Mouse (Mus musculus) myocyte (in vitro differentiated cells): Measurements from ENCODE around the gene Gm42715. TPM values are rescaled to one million over a fixed set of nuclear protein-coding genes. Genes with fewer than 3 reads are reported as not detected.
A peak's percentile ranks its signal among the peaks of the same experiment; 100 is the strongest.

Experiments used
- H3K27me3 ChIP-seq: one replicate; pipeline ENCODE4 v1.6.1; 2011; ENCODE audit not compliant: control insufficient read depth, insufficient read depth, insufficient read length
- H3K36me3 ChIP-seq: one replicate; pipeline ENCODE4 v1.6.1; 2011; ENCODE audit not compliant: control insufficient read depth, insufficient read depth
- H3K4me2 ChIP-seq: one replicate; pipeline ENCODE4 v1.6.1; 2011; ENCODE audit warnings: low read depth, control low read depth
- H3K4me3 ChIP-seq: one replicate; pipeline ENCODE4 v1.5.1; 2011; ENCODE audit warnings: mild to moderate bottlenecking, control low read depth, moderate library complexity
- H3K79me2 ChIP-seq: one replicate; pipeline ENCODE4 v1.6.1; 2011; ENCODE audit not compliant: control insufficient read depth, insufficient read depth
- H3ac ChIP-seq: one replicate; pipeline ENCODE4 v1.6.1; 2011; ENCODE audit not compliant: control insufficient read depth, insufficient read length
- CEBPB ChIP-seq: IDR thresholded peaks from 2 replicates; pipeline ENCODE4 v1.6.1; 2011; ENCODE audit warnings: mild to moderate bottlenecking, moderate library complexity; ENCODE audit not compliant: poor library complexity, insufficient read depth, severe bottlenecking
- E2F4 ChIP-seq: IDR thresholded peaks from one replicate; pipeline ENCODE4 v1.6.1; 2011; ENCODE audit warnings: mild to moderate bottlenecking, control low read depth, moderate library complexity; ENCODE audit not compliant: insufficient read depth
- MAX ChIP-seq: IDR thresholded peaks from one replicate; pipeline ENCODE4 v1.6.1; 2011; ENCODE audit warnings: low read depth, mild to moderate bottlenecking, control low read depth
- MYOD1 ChIP-seq, 3 experiments: IDR thresholded peaks; one replicate each; pipeline ENCODE4 v1.6.1; 2011; ENCODE audit warnings: control low read depth in 2 of 3, low read depth in 2 of 3, mild to moderate bottlenecking in 2 of 3, moderate library complexity in 1 of 3; ENCODE audit not compliant: insufficient read length in 2 of 3, control insufficient read depth in 1 of 3
- MYOG ChIP-seq, 3 experiments: IDR thresholded peaks; one replicate each; pipeline ENCODE4 v1.6.1; 2011; ENCODE audit warnings: control low read depth in 2 of 3, low read depth in 2 of 3, mild to moderate bottlenecking in 2 of 3; ENCODE audit not compliant: insufficient read length in 2 of 3, control insufficient read depth in 1 of 3, insufficient read depth in 1 of 3
- POLR2A ChIP-seq: IDR thresholded peaks from one replicate; pipeline ENCODE4 v1.6.1; 2011; ENCODE audit warnings: low read depth, mild to moderate bottlenecking, control low read depth, moderate library complexity; ENCODE audit not compliant: insufficient read length
- POLR2AphosphoS2 ChIP-seq: IDR thresholded peaks from one replicate; pipeline ENCODE4 v1.6.1; 2011; ENCODE audit warnings: low read depth, control low read depth; ENCODE audit not compliant: insufficient read length
- REST ChIP-seq: IDR thresholded peaks from one replicate; pipeline ENCODE4 v1.6.1; 2011; ENCODE audit warnings: mild to moderate bottlenecking, control low read depth, moderate library complexity; ENCODE audit not compliant: insufficient read depth, insufficient read length
- SRF ChIP-seq: IDR thresholded peaks from one replicate; pipeline ENCODE4 v1.6.1; 2011; ENCODE audit warnings: low read depth; ENCODE audit not compliant: control insufficient read depth, insufficient read length
- TCF12 ChIP-seq: IDR thresholded peaks from one replicate; pipeline ENCODE4 v1.6.1; 2011; ENCODE audit warnings: mild to moderate bottlenecking, control low read depth; ENCODE audit not compliant: poor library complexity, insufficient read depth, severe bottlenecking
- TCF3 ChIP-seq: IDR thresholded peaks from one replicate; pipeline ENCODE4 v1.6.1; 2011; ENCODE audit warnings: low read depth, control low read depth; ENCODE audit not compliant: insufficient read length
- USF1 ChIP-seq: IDR thresholded peaks from one replicate; pipeline ENCODE4 v1.6.1; 2011; ENCODE audit warnings: low read depth, mild to moderate bottlenecking, control low read depth, moderate library complexity
- polyA plus RNA-seq: library from polyadenylated mRNA; unstranded; fragments of >200 nt; fragmentation: generic; extraction: Trizol; gene quantifications from one replicate; pipeline ENCODE4 v1.2.1, GENCODE M21; 2012; ENCODE audit warnings: missing spikeins

Gene Gm42715
- polyA plus RNA-seq, 1 experiment: 6.8 TPM

DNA sequence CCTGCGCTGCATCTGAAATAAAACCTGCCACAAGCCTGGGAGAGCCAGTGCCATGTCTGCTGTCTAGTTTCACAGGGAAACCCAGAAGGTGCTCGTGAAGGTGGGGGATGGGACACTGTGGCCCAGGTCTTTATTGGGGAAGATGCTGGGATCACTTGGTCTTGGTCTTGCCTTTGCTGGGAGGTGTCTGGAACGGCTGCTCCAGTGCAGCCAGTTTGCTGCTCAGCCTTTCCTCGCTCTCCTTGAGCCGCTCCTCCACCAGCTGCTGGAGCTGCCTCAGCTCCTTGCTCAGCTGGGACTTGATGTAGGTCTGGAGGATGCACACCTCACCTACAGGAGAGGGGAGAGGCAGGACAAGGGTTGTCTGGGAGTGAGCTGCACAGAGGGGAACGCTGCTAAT is 63.9 kb downstream of the Gm42715 start:
- H3K27me3 ChIP-seq: no peaks in the 10 kb centered on the region
- no peak overlapping the region for H3K4me2 ChIP-seq
- TF ChIP-seq MYOG (IDR thresholded peaks at IDR 0.05; ENCODE audit: control insufficient read depth in 1 of 3, insufficient read depth in 1 of 3, insufficient read length in 2 of 3, low read depth in 2 of 3): no peak
- TF ChIP-seq CEBPB: no peak
- no peak for TF ChIP-seq USF1
- no peak overlapping the region for H3K4me3 ChIP-seq
- H3ac ChIP-seq: no peak overlapping the region
- peaks cover 12% of the 10 kb centered on the region for H3K36me3 ChIP-seq
- H3K79me2 ChIP-seq: no peaks in the 10 kb centered on the region

DNA sequence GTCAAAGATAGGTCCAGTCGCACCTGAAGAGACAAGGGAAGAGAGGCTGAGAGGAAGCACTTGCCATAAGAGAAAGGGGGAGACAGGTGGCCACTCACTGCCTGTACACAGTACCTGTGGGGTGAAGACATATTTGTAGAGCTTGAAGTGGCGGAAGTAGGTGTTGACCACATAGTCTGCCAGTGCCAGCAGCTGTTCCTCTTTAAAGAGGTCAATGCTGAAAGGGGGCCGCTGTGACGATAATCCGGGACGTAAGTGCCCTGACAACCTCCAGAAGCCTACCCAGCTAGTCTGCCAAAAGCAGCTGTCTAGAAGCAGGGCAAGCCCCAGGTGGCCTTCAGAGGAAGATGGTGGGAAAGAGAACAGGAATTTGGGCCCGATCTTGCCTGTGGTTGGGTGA is 65.6 kb downstream of the Gm42715 start:
- H3K79me2 ChIP-seq: peaks cover 14% of the 10 kb centered on the region
- H3ac ChIP-seq: no peak overlapping the region
- H3K4me2 ChIP-seq: no peak overlapping the region
- H3K4me3 ChIP-seq: no peak overlapping the region
- TF ChIP-seq USF1: no peak
- TF ChIP-seq TCF3: no peak
- no peak for TF ChIP-seq REST
- no peak for TF ChIP-seq CEBPB
- TF ChIP-seq SRF: no peak
- TF ChIP-seq POLR2A: no peak
- TF ChIP-seq POLR2AphosphoS2: no peak
- TF ChIP-seq MYOD1 (IDR thresholded peaks at IDR 0.05; ENCODE audit: control insufficient read depth in 1 of 3, insufficient read length in 2 of 3, low read depth in 2 of 3): no peak
- TF ChIP-seq E2F4: no peak
- TF ChIP-seq MAX: no peak
- no peak for TF ChIP-seq MYOG (IDR thresholded peaks at IDR 0.05; ENCODE audit: control insufficient read depth in 1 of 3, insufficient read depth in 1 of 3, insufficient read length in 2 of 3, low read depth in 2 of 3)
- TF ChIP-seq TCF12: no peak
- peaks cover 5% of the 10 kb centered on the region for H3K36me3 ChIP-seq
- H3K27me3 ChIP-seq: no peaks in the 10 kb centered on the region

DNA sequence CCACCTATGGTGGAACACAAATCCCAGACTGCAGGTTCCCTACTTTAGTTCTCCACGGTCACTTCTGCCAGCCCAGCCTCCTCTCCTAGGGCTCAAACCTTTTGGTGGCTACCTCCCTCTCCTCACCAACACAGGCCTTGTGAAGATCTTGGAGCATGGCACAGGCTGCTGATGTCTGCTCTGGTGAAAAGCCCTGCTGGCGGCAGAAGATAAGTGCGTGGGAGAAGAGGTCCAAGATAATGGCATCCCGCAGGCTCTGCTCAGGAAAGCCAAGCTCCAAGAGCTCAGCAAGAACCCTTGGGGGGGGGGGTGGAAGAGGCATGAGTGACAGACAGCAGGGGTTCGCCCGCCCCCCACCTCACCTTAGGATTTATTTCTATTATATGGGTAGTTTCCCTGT is 66.8 kb downstream of the Gm42715 start:
- Histone ChIP-seq H3K79me2 (peaks cover 14% of the 10 kb centered on the region), H3K36me3 (peaks cover 4% of the 10 kb centered on the region), H3ac (no peak overlapping the region), H3K4me3 (no peak overlapping the region), H3K27me3 (no peaks in the 10 kb centered on the region), H3K4me2 (no peak overlapping the region)
- TF ChIP-seq SRF (no peak), CEBPB (no peak), MAX (no peak), TCF3 (no peak), POLR2A (no peak), E2F4 (no peak), REST (no peak), MYOG (IDR thresholded peaks at IDR 0.05; ENCODE audit: control insufficient read depth in 1 of 3, insufficient read depth in 1 of 3, insufficient read length in 2 of 3, low read depth in 2 of 3) (no peak), USF1 (no peak)

DNA sequence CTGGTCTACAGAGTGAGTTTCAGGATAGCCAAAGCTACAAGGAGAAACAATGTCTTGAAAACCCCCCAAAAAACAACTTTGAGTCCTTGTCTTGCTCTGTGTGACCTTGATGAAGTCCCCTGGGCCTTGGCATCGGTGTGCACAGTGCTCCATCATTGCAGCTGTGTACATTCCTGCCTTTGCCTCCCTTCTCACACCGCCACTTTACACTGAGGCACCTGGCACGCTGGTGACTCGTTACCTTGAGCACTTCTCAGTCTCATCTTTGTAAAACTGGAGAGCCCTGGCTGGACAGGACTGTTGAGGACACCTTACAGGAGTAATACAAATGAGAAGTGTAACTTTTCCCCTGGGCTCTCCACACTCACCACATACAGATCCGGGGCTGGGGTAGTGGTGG is 67.8 kb downstream of the Gm42715 start:
- H3K79me2 ChIP-seq: peaks cover 14% of the 10 kb centered on the region
- H3K4me3 ChIP-seq: peak overlapping the region; percentile 70
- peak overlapping the region; percentile 98 for H3K4me2 ChIP-seq
- no peaks in the 10 kb centered on the region for H3K27me3 ChIP-seq
- peaks cover 2% of the 10 kb centered on the region for H3K36me3 ChIP-seq
- no peak overlapping the region for H3ac ChIP-seq
- no peak for TF ChIP-seq E2F4

DNA sequence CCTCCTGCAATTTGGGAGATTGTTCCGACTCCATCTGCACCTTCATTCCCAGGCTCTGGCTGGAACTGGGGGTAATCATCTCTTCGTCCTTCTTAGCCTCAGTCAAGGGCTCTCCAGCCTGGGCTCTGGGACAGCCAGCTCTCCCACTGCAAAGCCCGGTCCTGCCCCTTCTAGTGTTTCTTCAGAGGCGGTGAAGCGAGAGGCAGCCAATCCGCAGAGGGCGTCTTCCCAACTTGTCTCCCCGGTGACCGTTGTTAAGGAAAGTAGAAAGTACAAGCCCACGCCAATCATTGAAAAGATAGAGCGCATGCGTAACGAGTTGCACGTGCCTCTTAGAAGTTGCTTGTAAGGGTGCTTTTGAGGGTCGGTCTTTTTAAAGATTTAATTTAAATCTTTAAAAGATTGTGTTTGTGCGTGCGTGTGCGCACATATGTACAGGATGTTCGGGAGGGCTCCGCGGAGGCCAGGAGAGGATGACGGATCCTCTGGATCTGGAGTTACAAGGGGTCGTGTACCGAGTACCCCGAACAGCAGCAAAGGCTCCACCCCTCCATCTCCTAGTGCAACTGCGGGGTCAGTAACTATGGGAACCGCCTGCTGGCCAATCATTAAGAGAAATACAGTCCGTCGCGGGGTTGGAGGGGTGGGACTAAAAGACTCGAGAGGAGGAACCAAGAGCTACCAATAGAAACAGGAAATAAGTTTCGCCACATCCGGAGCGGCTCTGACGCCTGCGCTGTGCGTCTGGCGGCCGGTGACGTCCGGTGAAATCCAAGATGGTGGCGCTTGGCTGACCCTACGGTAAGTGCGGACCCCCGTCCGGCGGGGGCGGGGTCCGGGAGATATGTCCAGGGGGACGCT is 68.9 kb downstream of the Gm42715 start, which contains the start of the genes Ccdc189 and Rnf40:
TSS of gene Ccdc189 (minus strand) at position 585 of the 861 bp plus-strand sequence.
TSS of gene Rnf40 (plus strand) at position 757 of the 861 bp plus-strand sequence.
- peak within 1 kb of the TSS; percentile 98 for H3K4me2 ChIP-seq
- no peak for TF ChIP-seq E2F4
- TF ChIP-seq POLR2AphosphoS2: peak; percentile 44
- no peak for TF ChIP-seq MYOD1 (IDR thresholded peaks at IDR 0.05; ENCODE audit: control insufficient read depth in 1 of 3, insufficient read length in 2 of 3, low read depth in 2 of 3)
- peak; percentile 47 for TF ChIP-seq USF1
- no peak for TF ChIP-seq MYOG (IDR thresholded peaks at IDR 0.05; ENCODE audit: control insufficient read depth in 1 of 3, insufficient read depth in 1 of 3, insufficient read length in 2 of 3, low read depth in 2 of 3)
- peak; percentile 70 for TF ChIP-seq POLR2A
- no peaks in the 10 kb centered on the region for H3K27me3 ChIP-seq
- H3ac ChIP-seq: peak within 1 kb of the TSS; percentile 47
- H3K36me3 ChIP-seq: peaks cover 1% of the 10 kb centered on the region
- H3K79me2 ChIP-seq: peaks cover 14% of the 10 kb centered on the region
- peak within 1 kb of the TSS; percentile 70 for H3K4me3 ChIP-seq
